Mouse (Mus musculus) monocyte, adult 2 months (primary cell): ENCODE data around the gene Adra1b.

Source experiments
- DNase-seq, 2 experiments: peaks; one replicate each; pipeline ENCODE4 v3.0.0; 2022; ENCODE audit warnings: low spot score in 2 of 2, low read depth in 1 of 2

The Adra1b gene

GRCm38 (mm10) chr11:43899696-43900095, 1.3 kb downstream of the Adra1b start:
- no peak for DNase-seq

- no peak for DNase-seq
These were observed 5.7 kb downstream of the Adra1b start for GRCm38 (mm10) chr11:43895323-43895722.

- no peak for DNase-seq
These were observed 8.5 kb downstream of the Adra1b start for GRCm38 (mm10) chr11:43892546-43892945.

- no peak for DNase-seq
These were observed 9.6 kb downstream of the Adra1b start for GRCm38 (mm10) chr11:43891457-43891856.

GRCm38 (mm10) chr11:43889208-43889915, 11.6 kb downstream of the Adra1b start:
- DNase-seq: no peak

- DNase-seq: no peak
These were observed 12.3 kb downstream of the Adra1b start for GRCm38 (mm10) chr11:43888736-43889135.

GRCm38 (mm10) chr11:43887597-43887996, 13.4 kb downstream of the Adra1b start:
- no peak for DNase-seq

GRCm38 (mm10) chr11:43884521-43884920, 16.5 kb downstream of the Adra1b start:
- no peak for DNase-seq

- DNase-seq: no peak
These were observed 17.3 kb downstream of the Adra1b start for GRCm38 (mm10) chr11:43883641-43884181.

GRCm38 (mm10) chr11:43877211-43877610, 23.8 kb downstream of the Adra1b start:
- no peak for DNase-seq

GRCm38 (mm10) chr11:43867721-43868281, 33.2 kb downstream of the Adra1b start:
- no peak for DNase-seq

- DNase-seq: no peak
These were observed 35.5 kb downstream of the Adra1b start for GRCm38 (mm10) chr11:43865298-43866165.

- DNase-seq: no peak
These were observed 48.0 kb downstream of the Adra1b start for GRCm38 (mm10) chr11:43853046-43853445.

GRCm38 (mm10) chr11:43848056-43848455, 53.0 kb downstream of the Adra1b start:
- DNase-seq: no peak

GRCm38 (mm10) chr11:43841596-43841995, 59.4 kb downstream of the Adra1b start:
- DNase-seq: no peak

GRCm38 (mm10) chr11:43840491-43840890, 60.5 kb downstream of the Adra1b start:
- DNase-seq: no peak

GRCm38 (mm10) chr11:43835880-43836740, 64.9 kb downstream of the Adra1b start:
- DNase-seq: no peak

- no peak for DNase-seq
These were observed 65.6 kb downstream of the Adra1b start for GRCm38 (mm10) chr11:43835456-43835855.

GRCm38 (mm10) chr11:43834531-43834930, 66.5 kb downstream of the Adra1b start:
- no peak for DNase-seq

GRCm38 (mm10) chr11:43831530-43831929, 69.5 kb downstream of the Adra1b start:
- DNase-seq: no peak

- DNase-seq: no peak
These were observed 74.2 kb downstream of the Adra1b start for GRCm38 (mm10) chr11:43826769-43827168.
